7 mouse cellular contexts compared by ENCODE assay signal in genomic region chr11:68900519-68901350, GRCm38 (mm10). TPM values are rescaled to one million over a fixed set of nuclear protein-coding genes. Genes with fewer than 3 reads are reported as not detected.
DNase-seq lines count a peak whose midpoint lies in the region; ATAC-seq and TF ChIP-seq lines count a peak whose summit lies in the region.

No protein-coding gene starts in this region.

- TF ChIP-seq CTCF in stomach, postnatal 0 days (IDR thresholded peaks at IDR 0.05; ENCODE audit: low read depth), result no peak

- peaks cover 33% of the 10 kb centered on the region for H3K36me3 ChIP-seq in forebrain, embryonic 13.5 days (ENCODE audit: poor library complexity, severe bottlenecking)
- peaks cover 35% of the 10 kb centered on the region for H3K36me3 ChIP-seq in limb, embryonic 13.5 days
- H3K36me3 ChIP-seq in stomach, postnatal 0 days (ENCODE audit: control insufficient read depth, insufficient read depth, low read length), result peaks cover 3% of the 10 kb centered on the region; the same call in 1 of the 2 replicates

- no peak overlapping the region for H3K27ac ChIP-seq in forebrain, embryonic 13.5 days
- H3K27ac ChIP-seq in limb, embryonic 13.5 days, result no peak overlapping the region
- H3K27ac ChIP-seq in stomach, postnatal 0 days (replicated peaks), result no peak overlapping the region

- ATAC-seq in forebrain, embryonic 13.5 days, result peak; percentile 39; the same call in 1 of the 2 replicates
- peak; percentile 38; the same call in 1 of the 2 replicates for ATAC-seq in limb, embryonic 13.5 days (ENCODE audit: low FRiP score, low read depth)
- no peak for ATAC-seq in stomach, postnatal 0 days (ENCODE audit: low FRiP score, low TSS enrichment)

- peak; percentile 17 for DNase-seq in right cerebral cortex, adult 18-20 months
- DNase-seq in right cerebral cortex, postnatal 36 days (ENCODE audit: low spot score in 2 of 2), result no peak
- no peak for DNase-seq in stomach, postnatal 0 days (ENCODE audit: low spot score)
- no peak for DNase-seq in embryo, embryonic 9.5 days (ENCODE audit: extremely low spot score)
- no peak for DNase-seq in kidney, postnatal 14 days

- peaks cover 8% of the 10 kb centered on the region for H3K4me1 ChIP-seq in forebrain, embryonic 13.5 days
- H3K4me1 ChIP-seq in limb, embryonic 13.5 days, result peaks cover 14% of the 10 kb centered on the region
- H3K4me1 ChIP-seq in stomach, postnatal 0 days (replicated peaks; ENCODE audit: control insufficient read depth, insufficient read depth), result no peaks in the 10 kb centered on the region

- peak overlapping the region; percentile 94 for H3K4me3 ChIP-seq in forebrain, embryonic 13.5 days
- peak overlapping the region; percentile 98 for H3K4me3 ChIP-seq in limb, embryonic 13.5 days
- H3K4me3 ChIP-seq in stomach, postnatal 0 days (ENCODE audit: low read depth, low read length), result peak overlapping the region; percentile 93

- 0 out of 2 replicates have a peak, but pooled peaks cover 4% of the 10 kb centered on the region for H3K27me3 ChIP-seq in forebrain, embryonic 13.5 days
- H3K27me3 ChIP-seq in limb, embryonic 13.5 days, result 0 out of 2 replicates have a peak, but pooled peaks cover 5% of the 10 kb centered on the region
- H3K27me3 ChIP-seq in stomach, postnatal 0 days (ENCODE audit: control insufficient read depth, insufficient read depth, low read length), result no peaks in the 10 kb centered on the region

- H3K9ac ChIP-seq in forebrain, embryonic 13.5 days, result peak overlapping the region; percentile 46
- H3K9ac ChIP-seq in limb, embryonic 13.5 days, result peak overlapping the region; percentile 69
- H3K9ac ChIP-seq in stomach, postnatal 0 days (ENCODE audit: low read length), result peak overlapping the region; percentile 59

- 29% methylated on average over 31 of the region's 31 CpGs for WGBS in forebrain, embryonic 13.5 days
- WGBS in limb, embryonic 13.5 days, result 26% methylated on average over 31 of the region's 31 CpGs
- WGBS in stomach, postnatal 0 days, result 24% methylated on average over 31 of the region's 31 CpGs

- H3K4me2 ChIP-seq in forebrain, embryonic 13.5 days, result peak overlapping the region; percentile 77
- peak overlapping the region; percentile 70 for H3K4me2 ChIP-seq in limb, embryonic 13.5 days (replicated peaks)
- H3K4me2 ChIP-seq in stomach, postnatal 0 days (replicated peaks; ENCODE audit: low read depth), result peak overlapping the region; percentile 67

- no peaks in the 10 kb centered on the region for H3K9me3 ChIP-seq in forebrain, embryonic 13.5 days (replicated peaks)
- H3K9me3 ChIP-seq in limb, embryonic 13.5 days, result no peaks in the 10 kb centered on the region
- H3K9me3 ChIP-seq in stomach, postnatal 0 days (ENCODE audit: control insufficient read depth, low read length), result no peaks in the 10 kb centered on the region

- no peak for TF ChIP-seq EP300 in stomach, postnatal 0 days (optimal IDR thresholded peaks at IDR 0.05)

RNA-seq across cellular contexts. Expression of gene Rpl26, which starts 0.6 kb away (rescaled TPM):
- 787 and 887 TPM in 2 replicates for polyA plus RNA-seq in forebrain, embryonic 13.5 days (2015; fragmentation: Nextera tagmentation; extraction: Ambion mirVana)
- 996 and 1,041 TPM in 2 replicates for polyA plus RNA-seq in limb, embryonic 13.5 days (2015; fragmentation: Nextera tagmentation; extraction: Ambion mirVana)
- 856 and 899 TPM in 2 replicates for polyA plus RNA-seq in stomach, postnatal 0 days (2015; fragmentation: Nextera tagmentation; extraction: Ambion mirVana)

RNA-seq across cellular contexts. Expression of gene Rnf222, which starts 12.4 kb away (rescaled TPM):
- polyA plus RNA-seq in forebrain, embryonic 13.5 days (2015; fragmentation: Nextera tagmentation; extraction: Ambion mirVana), result 0.08 TPM in 1 of 2 replicates, not detected in the other
- 0.15 and 0.23 TPM in 2 replicates for polyA plus RNA-seq in limb, embryonic 13.5 days (2015; fragmentation: Nextera tagmentation; extraction: Ambion mirVana)
- 5.4 and 5.8 TPM in 2 replicates for polyA plus RNA-seq in stomach, postnatal 0 days (2015; fragmentation: Nextera tagmentation; extraction: Ambion mirVana)

RNA-seq across cellular contexts. Expression of gene Odf4, which starts 26.1 kb away (rescaled TPM):
- 0.23 TPM in 1 of 2 replicates, not detected in the other for polyA plus RNA-seq in forebrain, embryonic 13.5 days (2015; fragmentation: Nextera tagmentation; extraction: Ambion mirVana)
- polyA plus RNA-seq in limb, embryonic 13.5 days (2015; fragmentation: Nextera tagmentation; extraction: Ambion mirVana), result not detected in 2 replicates
- polyA plus RNA-seq in stomach, postnatal 0 days (2015; fragmentation: Nextera tagmentation; extraction: Ambion mirVana), result 0.22 TPM in 1 of 2 replicates, not detected in the other

RNA-seq across cellular contexts. Expression of gene Ndel1, which starts 29.1 kb away (rescaled TPM):
- 67.7 and 70.8 TPM in 2 replicates for polyA plus RNA-seq in forebrain, embryonic 13.5 days (2015; fragmentation: Nextera tagmentation; extraction: Ambion mirVana)
- 98.8 and 102 TPM in 2 replicates for polyA plus RNA-seq in limb, embryonic 13.5 days (2015; fragmentation: Nextera tagmentation; extraction: Ambion mirVana)
- 86.4 and 92.6 TPM in 2 replicates for polyA plus RNA-seq in stomach, postnatal 0 days (2015; fragmentation: Nextera tagmentation; extraction: Ambion mirVana)

RNA-seq across cellular contexts. Expression of gene Arhgef15, which starts 56.5 kb away (rescaled TPM):
- polyA plus RNA-seq in forebrain, embryonic 13.5 days (2015; fragmentation: Nextera tagmentation; extraction: Ambion mirVana), result 5.9 and 6.8 TPM in 2 replicates
- polyA plus RNA-seq in limb, embryonic 13.5 days (2015; fragmentation: Nextera tagmentation; extraction: Ambion mirVana), result 6.3 and 7.2 TPM in 2 replicates
- polyA plus RNA-seq in stomach, postnatal 0 days (2015; fragmentation: Nextera tagmentation; extraction: Ambion mirVana), result 2.8 and 3.0 TPM in 2 replicates
